Mouse (Mus musculus) layer of hippocampus, postnatal 25 days (tissue): ENCODE measurements around the gene Meaf6. TPM values are rescaled to one million over a fixed set of nuclear protein-coding genes. Genes with fewer than 3 reads are reported as not detected.

ENCODE experiments used
- DNase-seq, 2 experiments: peaks; one replicate each; pipeline ENCODE4 v3.0.0; 2022; ENCODE audit warnings: mixed read lengths in 2 of 2, low spot score in 1 of 2; ENCODE audit errors: extremely low spot score in 1 of 2
- total RNA-seq, 2 experiments: library from RNA; stranded (reverse); gene quantifications; 2 replicates each; pipeline ENCODE4 v1.2.3; 2021

The Meaf6 gene
- total RNA-seq, 2 experiments from 2014 or later = 116 to 120 TPM

- DNase-seq = no peak
Observed at GRCm38 (mm10) chr4:125136303-125136888, 51.5 kb downstream of the Meaf6 start.

- DNase-seq = no peak
Observed at GRCm38 (mm10) chr4:125138321-125138720, 53.4 kb downstream of the Meaf6 start.

GRCm38 (mm10) chr4:125144211-125144610 lies 59.3 kb downstream of the Meaf6 start:
- DNase-seq = no peak

GRCm38 (mm10) chr4:125144627-125145026 lies 59.7 kb downstream of the Meaf6 start:
- no peak for DNase-seq

GRCm38 (mm10) chr4:125145213-125145612 lies 60.3 kb downstream of the Meaf6 start:
- DNase-seq = no peak

GRCm38 (mm10) chr4:125147970-125148369 lies 63.0 kb downstream of the Meaf6 start:
- DNase-seq = no peak

GRCm38 (mm10) chr4:125149460-125149859 lies 64.5 kb downstream of the Meaf6 start:
- DNase-seq = no peak

GRCm38 (mm10) chr4:125152469-125152868 lies 67.5 kb downstream of the Meaf6 start:
- no peak for DNase-seq

- no peak for DNase-seq
Observed at GRCm38 (mm10) chr4:125153659-125154241, 68.8 kb downstream of the Meaf6 start.

GRCm38 (mm10) chr4:125155646-125156045 lies 70.7 kb downstream of the Meaf6 start:
- DNase-seq = no peak

- DNase-seq = no peak
Observed at GRCm38 (mm10) chr4:125157322-125157721, 72.4 kb downstream of the Meaf6 start.

- no peak for DNase-seq
Observed at GRCm38 (mm10) chr4:125158081-125158480, 73.1 kb downstream of the Meaf6 start.

GRCm38 (mm10) chr4:125158581-125159317 lies 73.8 kb downstream of the Meaf6 start:
- DNase-seq = no peak

- DNase-seq = peak; percentile 95 to 98
Observed at GRCm38 (mm10) chr4:125160320-125160950, 75.5 kb downstream of the Meaf6 start.

GRCm38 (mm10) chr4:125160951-125161331 lies 76.0 kb downstream of the Meaf6 start:
- no peak for DNase-seq

GRCm38 (mm10) chr4:125161392-125161791 lies 76.5 kb downstream of the Meaf6 start:
- DNase-seq = no peak

- no peak for DNase-seq
Observed at GRCm38 (mm10) chr4:125162701-125163100, 77.8 kb downstream of the Meaf6 start.
